Mouse (Mus musculus) testis, adult 2 months (tissue): ENCODE results near the gene Paxbp1.

Source experiments
- CTCF ChIP-seq: fragments of 200-500 bp; IDR thresholded peaks from 2 replicates; pipeline ENCODE4 v1.5.1; 2012; ENCODE audit warnings: low read depth, mild to moderate bottlenecking, inconsistent platforms, low read length, moderate library complexity; ENCODE audit not compliant: control insufficient read depth, insufficient read depth, insufficient replicate concordance
- POLR2A ChIP-seq: fragments of 200-500 bp; IDR thresholded peaks from 2 replicates; pipeline ENCODE4 v1.6.1; 2012; ENCODE audit warnings: low read depth, mild to moderate bottlenecking, inconsistent platforms, low read length, moderate library complexity; ENCODE audit not compliant: control insufficient read depth

- TF ChIP-seq POLR2A (no peak), CTCF (no peak)
These were observed 38.8 kb upstream of the Paxbp1 start for GRCm38 (mm10) chr16:91083002-91083646.
